Mouse (Mus musculus): ENCODE data around the gene Rpl5. TPM values are rescaled to one million over a fixed set of nuclear protein-coding genes. Genes with fewer than 3 reads are reported as not detected.

Gene Rpl5
- polyA plus RNA-seq, 1 experiment, result 75.5 TPM

DNA sequence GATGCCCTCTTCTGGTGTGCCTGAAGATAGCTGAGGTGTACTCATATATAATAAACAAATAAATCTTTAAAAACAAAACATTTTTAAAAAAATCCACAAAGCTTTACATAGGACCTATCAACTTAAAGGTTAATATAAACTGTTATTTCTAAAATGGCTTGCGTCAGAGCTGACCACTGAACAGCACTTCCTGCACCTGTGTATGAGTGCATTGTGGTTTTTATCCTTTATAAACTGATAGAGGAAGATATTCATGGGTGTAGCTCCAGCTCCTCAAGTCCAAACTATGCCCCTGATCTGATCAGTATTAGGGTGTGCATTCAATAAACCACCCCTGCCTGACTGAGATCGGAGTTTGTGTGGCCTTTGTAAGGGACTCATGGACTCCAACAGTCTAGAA lies 38.6 kb downstream of the Rpl5 start:
- H3K27me3 ChIP-seq (ENCODE audit: control insufficient read depth, insufficient read depth, low read length), result no peaks in the 10 kb centered on the region
- no peak for TF ChIP-seq POLR2A (IDR thresholded peaks at IDR 0.05; ENCODE audit: borderline replicate concordance, insufficient read depth, low read length)
- no peak for TF ChIP-seq CTCF (IDR thresholded peaks at IDR 0.05; ENCODE audit: borderline replicate concordance, insufficient read depth, low read depth, low read length)
- 93% methylated on average over 2 of the region's 2 CpGs for WGBS
- peaks cover 2% of the 10 kb centered on the region; the same call in 1 of the 2 replicates for H3K4me1 ChIP-seq (ENCODE audit: control insufficient read depth, insufficient read depth, low read length)
- H3K27ac ChIP-seq (ENCODE audit: insufficient read depth, low read length), result no peak overlapping the region
- H3K4me3 ChIP-seq (replicated peaks; ENCODE audit: insufficient read depth, low read depth, low read length), result no peak overlapping the region
- DNase-seq, result peak in 1 of 2 experiments; percentile 0

DNA sequence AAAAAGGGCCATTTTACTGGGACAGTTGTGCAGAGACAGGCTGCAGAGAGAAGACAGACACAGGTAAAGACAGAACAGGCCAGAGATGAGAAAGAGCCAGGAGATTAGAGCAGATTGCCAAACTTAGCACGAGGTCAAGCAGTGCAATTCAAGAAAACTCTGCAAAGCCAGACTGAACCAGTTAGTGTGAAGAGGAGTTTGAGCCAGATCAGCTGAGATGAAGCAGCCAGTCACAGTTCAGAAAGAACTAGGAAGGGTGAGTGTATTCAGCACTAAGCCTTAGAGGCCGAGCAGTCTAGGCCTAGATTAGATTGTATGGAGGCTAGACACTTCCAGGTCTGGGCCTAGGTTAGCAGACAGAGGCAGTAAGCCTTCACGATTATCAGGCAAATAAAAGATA lies 39.4 kb downstream of the Rpl5 start:
- no peak for TF ChIP-seq CTCF (IDR thresholded peaks at IDR 0.05; ENCODE audit: borderline replicate concordance, insufficient read depth, low read depth, low read length)
- no peak for TF ChIP-seq POLR2A (IDR thresholded peaks at IDR 0.05; ENCODE audit: borderline replicate concordance, insufficient read depth, low read length)
- H3K4me3 ChIP-seq (replicated peaks; ENCODE audit: insufficient read depth, low read depth, low read length), result no peak overlapping the region
- peak in 1 of 2 experiments; percentile 9 for DNase-seq
- WGBS, result 70% methylated on average over 3 of the region's 3 CpGs
- no peak overlapping the region for H3K27ac ChIP-seq (ENCODE audit: insufficient read depth, low read length)
- no peaks in the 10 kb centered on the region for H3K27me3 ChIP-seq (ENCODE audit: control insufficient read depth, insufficient read depth, low read length)
- peaks cover 2% of the 10 kb centered on the region; the same call in 1 of the 2 replicates for H3K4me1 ChIP-seq (ENCODE audit: control insufficient read depth, insufficient read depth, low read length)

GRCm38 (mm10) chr5:107941222-107941621 lies 40.9 kb downstream of the Rpl5 start:
- 54% methylated on average over 6 of the region's 6 CpGs for WGBS
- Histone ChIP-seq H3K4me3 (replicated peaks; ENCODE audit: insufficient read depth, low read depth, low read length) (no peak overlapping the region), H3K4me1 (ENCODE audit: control insufficient read depth, insufficient read depth, low read length) (peaks cover 2% of the 10 kb centered on the region; the same call in 1 of the 2 replicates), H3K27me3 (ENCODE audit: control insufficient read depth, insufficient read depth, low read length) (no peaks in the 10 kb centered on the region), H3K27ac (ENCODE audit: insufficient read depth, low read length) (no peak overlapping the region)
- DNase-seq, result peak in 1 of 2 experiments; percentile 9
- TF ChIP-seq POLR2A (IDR thresholded peaks at IDR 0.05; ENCODE audit: borderline replicate concordance, insufficient read depth, low read length), result no peak
- no peak for TF ChIP-seq CTCF (IDR thresholded peaks at IDR 0.05; ENCODE audit: borderline replicate concordance, insufficient read depth, low read depth, low read length)

DNA sequence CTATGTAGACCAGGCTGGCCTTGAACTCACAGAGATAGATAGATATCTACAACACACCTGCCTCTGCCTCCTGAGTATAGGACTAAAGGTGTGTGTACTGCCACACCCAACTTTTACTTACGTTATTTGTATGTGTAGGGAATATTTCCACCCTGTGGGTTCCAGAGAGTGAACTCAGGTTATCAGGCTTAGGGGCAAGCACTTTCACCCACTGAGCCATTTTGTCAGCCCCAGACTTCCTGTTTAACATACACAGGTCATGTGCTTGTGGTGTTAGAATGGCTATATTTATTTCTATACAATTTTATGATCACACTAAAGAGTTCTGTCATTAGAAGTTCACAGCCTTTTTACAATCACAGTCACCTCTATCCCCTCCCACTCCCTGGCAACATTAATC lies 42.6 kb downstream of the Rpl5 start:
- H3K27ac ChIP-seq (ENCODE audit: insufficient read depth, low read length), result no peak overlapping the region
- no peak overlapping the region for H3K4me3 ChIP-seq (replicated peaks; ENCODE audit: insufficient read depth, low read depth, low read length)
- TF ChIP-seq CTCF (IDR thresholded peaks at IDR 0.05; ENCODE audit: borderline replicate concordance, insufficient read depth, low read depth, low read length) (no peak), POLR2A (IDR thresholded peaks at IDR 0.05; ENCODE audit: borderline replicate concordance, insufficient read depth, low read length) (no peak)
- peak in 1 of 2 experiments; percentile 4 for DNase-seq
- peaks cover 6% of the 10 kb centered on the region; the same call in 1 of the 2 replicates for H3K4me1 ChIP-seq (ENCODE audit: control insufficient read depth, insufficient read depth, low read length)
- 85% methylated on average over 1 of the region's 1 CpGs for WGBS
- H3K27me3 ChIP-seq (ENCODE audit: control insufficient read depth, insufficient read depth, low read length), result no peaks in the 10 kb centered on the region

DNA sequence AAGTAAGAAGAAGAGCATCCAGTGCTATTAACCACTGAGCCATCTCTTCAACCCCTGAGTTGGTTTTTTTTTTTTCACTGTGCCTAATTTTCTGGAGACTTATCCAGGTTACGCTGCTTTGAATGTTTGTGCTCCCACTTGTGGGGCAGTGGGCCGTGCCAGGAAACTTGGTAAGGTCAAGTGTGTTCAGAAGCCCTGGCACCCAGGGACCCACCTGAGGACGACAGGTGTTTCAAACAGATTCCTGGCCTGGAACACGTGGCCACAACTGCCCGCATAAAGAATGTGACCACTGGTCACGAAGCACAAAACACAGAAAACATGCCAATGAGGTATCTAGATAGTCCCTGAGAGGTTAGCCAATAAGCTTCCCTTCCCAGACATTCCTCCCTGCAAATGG lies 43.2 kb downstream of the Rpl5 start:
- no peak overlapping the region for H3K4me3 ChIP-seq (replicated peaks; ENCODE audit: insufficient read depth, low read depth, low read length)
- TF ChIP-seq POLR2A (IDR thresholded peaks at IDR 0.05; ENCODE audit: borderline replicate concordance, insufficient read depth, low read length), result no peak
- TF ChIP-seq CTCF (IDR thresholded peaks at IDR 0.05; ENCODE audit: borderline replicate concordance, insufficient read depth, low read depth, low read length), result no peak
- 90% methylated on average over 6 of the region's 6 CpGs for WGBS
- no peaks in the 10 kb centered on the region for H3K27me3 ChIP-seq (ENCODE audit: control insufficient read depth, insufficient read depth, low read length)
- H3K27ac ChIP-seq (ENCODE audit: insufficient read depth, low read length), result no peak overlapping the region
- peaks cover 6% of the 10 kb centered on the region; the same call in 1 of the 2 replicates for H3K4me1 ChIP-seq (ENCODE audit: control insufficient read depth, insufficient read depth, low read length)
- no peak for DNase-seq

DNA sequence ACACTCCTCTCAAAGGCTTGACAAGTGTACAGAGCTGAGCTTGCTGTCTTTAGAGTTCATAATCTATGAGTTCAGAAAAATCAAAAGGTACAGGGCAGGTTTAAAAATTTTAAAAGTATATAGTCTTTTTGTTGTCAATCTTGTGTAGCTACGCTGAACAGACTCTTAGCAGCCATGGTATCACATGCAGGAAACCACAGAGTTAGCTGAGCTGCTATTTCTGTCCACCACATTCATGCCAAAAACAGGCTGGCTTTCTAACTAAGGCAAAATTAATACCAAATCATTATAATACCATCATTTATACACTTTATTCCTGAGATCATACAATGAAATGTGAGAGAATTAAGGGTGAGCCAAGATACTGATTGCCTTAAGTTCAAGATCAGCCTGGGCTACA lies 46.2 kb downstream of the Rpl5 start:
- 78% methylated on average over 1 of the region's 1 CpGs for WGBS
- TF ChIP-seq POLR2A (IDR thresholded peaks at IDR 0.05; ENCODE audit: borderline replicate concordance, insufficient read depth, low read length) (no peak), CTCF (IDR thresholded peaks at IDR 0.05; ENCODE audit: borderline replicate concordance, insufficient read depth, low read depth, low read length) (no peak)

GRCm38 (mm10) chr5:107947548-107947947 lies 47.2 kb downstream of the Rpl5 start:
- peak; percentile 48 to 81 for DNase-seq
- 14% methylated on average over 2 of the region's 2 CpGs for WGBS
- H3K27ac ChIP-seq (ENCODE audit: insufficient read depth, low read length), result 0 out of 2 replicates have a peak overlapping the region, but pooled peaks have one; percentile 7
- H3K4me1 ChIP-seq (ENCODE audit: control insufficient read depth, insufficient read depth, low read length), result peaks cover 6% of the 10 kb centered on the region; the same call in 1 of the 2 replicates
- TF ChIP-seq POLR2A (IDR thresholded peaks at IDR 0.05; ENCODE audit: borderline replicate concordance, insufficient read depth, low read length) (no peak), CTCF (IDR thresholded peaks at IDR 0.05; ENCODE audit: borderline replicate concordance, insufficient read depth, low read depth, low read length) (no peak)
- no peaks in the 10 kb centered on the region for H3K27me3 ChIP-seq (ENCODE audit: control insufficient read depth, insufficient read depth, low read length)
- H3K4me3 ChIP-seq (replicated peaks; ENCODE audit: insufficient read depth, low read depth, low read length), result no peak overlapping the region

More for the DNA sequence above, 46.2 kb downstream of the Rpl5 start:
- Histone ChIP-seq H3K4me3 (replicated peaks; ENCODE audit: insufficient read depth, low read depth, low read length) (no peak overlapping the region), H3K4me1 (ENCODE audit: control insufficient read depth, insufficient read depth, low read length) (peaks cover 6% of the 10 kb centered on the region; the same call in 1 of the 2 replicates), H3K27ac (ENCODE audit: insufficient read depth, low read length) (no peak overlapping the region), H3K27me3 (ENCODE audit: control insufficient read depth, insufficient read depth, low read length) (no peaks in the 10 kb centered on the region)
- DNase-seq, result no peak

DNA sequence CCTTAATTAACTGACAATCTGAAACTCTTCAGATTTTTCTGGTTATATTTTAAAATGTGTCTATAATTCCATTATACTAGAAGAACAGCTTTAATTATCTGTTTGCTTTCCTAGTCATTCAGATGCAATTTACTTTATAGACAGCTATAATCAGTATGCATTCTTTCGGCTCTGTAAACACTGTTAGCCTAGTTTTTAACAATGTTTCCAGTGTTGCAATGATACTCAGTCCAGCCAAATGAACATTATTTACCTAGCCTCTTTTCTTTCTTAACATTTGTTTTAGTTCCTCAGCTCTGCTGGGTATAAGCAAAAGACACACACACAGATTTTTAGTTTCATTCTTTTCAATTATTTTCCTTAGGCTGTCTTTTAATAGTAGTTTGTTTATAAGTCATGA lies 48.6 kb downstream of the Rpl5 start:
- TF ChIP-seq CTCF (IDR thresholded peaks at IDR 0.05; ENCODE audit: borderline replicate concordance, insufficient read depth, low read depth, low read length) (no peak), POLR2A (IDR thresholded peaks at IDR 0.05; ENCODE audit: borderline replicate concordance, insufficient read depth, low read length) (no peak)
- H3K4me1 ChIP-seq (ENCODE audit: control insufficient read depth, insufficient read depth, low read length), result peaks cover 6% of the 10 kb centered on the region; the same call in 1 of the 2 replicates
- H3K27me3 ChIP-seq (ENCODE audit: control insufficient read depth, insufficient read depth, low read length), result no peaks in the 10 kb centered on the region
- H3K4me3 ChIP-seq (replicated peaks; ENCODE audit: insufficient read depth, low read depth, low read length), result no peak overlapping the region
- 70% methylated on average over 1 of the region's 1 CpGs for WGBS
- DNase-seq, result no peak
- H3K27ac ChIP-seq (ENCODE audit: insufficient read depth, low read length), result no peak overlapping the region
